Mouse (Mus musculus): ENCODE measurements around the gene Fndc3b. TPM values are rescaled to one million over a fixed set of nuclear protein-coding genes. Genes with fewer than 3 reads are reported as not detected.
"Not testable (repeated sequence)": the region's sequence is repeated elsewhere in the genome, so short reads cannot be mapped to it uniquely, and the experiment has no call there.

Gene Fndc3b
- polyA plus RNA-seq, 1 experiment from 2014 or later = 11.8 TPM

DNA sequence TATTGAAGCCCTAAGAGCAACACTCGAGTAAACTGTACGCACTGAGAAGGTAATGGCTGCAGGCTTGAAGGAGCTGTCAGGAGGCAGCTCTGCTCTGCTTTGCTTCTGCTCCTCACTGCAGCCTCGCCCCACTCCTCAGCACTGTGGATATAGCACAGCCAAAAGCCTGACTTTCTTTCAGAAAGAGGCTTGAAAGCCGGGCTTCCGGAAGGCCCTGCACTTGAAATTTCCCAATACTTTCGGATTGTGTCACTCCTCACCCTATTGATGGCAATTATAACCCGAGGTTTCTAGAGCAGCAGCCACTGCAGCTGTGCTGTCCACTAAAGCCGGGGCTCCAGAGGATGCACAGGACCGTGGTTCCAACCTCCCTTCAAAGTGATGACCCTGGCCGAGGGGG is 227.3 kb downstream of the Fndc3b start:
- H3K27ac ChIP-seq (replicated peaks) = no peak overlapping the region
- H3K27me3 ChIP-seq (ENCODE audit: control insufficient read depth, insufficient read depth, low read length) = no peaks in the 10 kb centered on the region
- no peaks in the 10 kb centered on the region for H3K4me1 ChIP-seq (replicated peaks; ENCODE audit: control insufficient read depth, insufficient read depth)
- H3K4me3 ChIP-seq (ENCODE audit: low read depth, low read length) = no peak overlapping the region
- 83% methylated on average over 10 of the region's 10 CpGs for WGBS
- no peak overlapping the region for H3K4me2 ChIP-seq (replicated peaks; ENCODE audit: low read depth)
- DNase-seq (ENCODE audit: low spot score) (no peak), ATAC-seq (ENCODE audit: low FRiP score, low TSS enrichment) (no peak)
- H3K9ac ChIP-seq (ENCODE audit: low read length) = no peak overlapping the region
- TF ChIP-seq CTCF (IDR thresholded peaks at IDR 0.05; ENCODE audit: low read depth) = no peak
- no peak for TF ChIP-seq EP300 (optimal IDR thresholded peaks at IDR 0.05)
- H3K9me3 ChIP-seq (ENCODE audit: control insufficient read depth, low read length) = no peaks in the 10 kb centered on the region
- H3K36me3 ChIP-seq (ENCODE audit: control insufficient read depth, insufficient read depth, low read length) = peaks cover 16% of the 10 kb centered on the region

DNA sequence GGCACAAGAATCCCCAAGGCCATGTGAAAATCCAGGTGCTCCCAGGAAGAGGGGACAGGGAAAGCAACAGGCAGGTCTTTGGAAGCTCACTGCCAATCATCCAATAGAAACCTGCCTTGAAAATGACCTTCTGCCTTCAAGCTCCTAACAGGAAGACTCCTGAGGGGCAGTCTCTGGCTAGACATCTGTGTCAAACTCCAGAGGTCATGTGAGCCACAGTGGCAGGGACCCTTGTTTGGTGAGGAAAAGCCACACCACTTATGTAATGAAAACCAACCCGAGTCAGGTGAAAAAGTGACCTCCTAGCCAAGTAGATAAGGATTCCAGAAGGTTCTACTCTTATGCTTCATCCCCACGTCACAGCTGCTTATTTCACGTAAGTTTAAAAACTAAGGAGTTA is 227.8 kb downstream of the Fndc3b start:
- Histone ChIP-seq H3K4me3 (ENCODE audit: low read depth, low read length) (no peak overlapping the region), H3K27me3 (ENCODE audit: control insufficient read depth, insufficient read depth, low read length) (no peaks in the 10 kb centered on the region), H3K9ac (ENCODE audit: low read length) (no peak overlapping the region), H3K4me2 (replicated peaks; ENCODE audit: low read depth) (no peak overlapping the region), H3K9me3 (ENCODE audit: control insufficient read depth, low read length) (no peaks in the 10 kb centered on the region), H3K36me3 (ENCODE audit: control insufficient read depth, insufficient read depth, low read length) (peaks cover 16% of the 10 kb centered on the region), H3K4me1 (replicated peaks; ENCODE audit: control insufficient read depth, insufficient read depth) (no peaks in the 10 kb centered on the region), H3K27ac (replicated peaks) (no peak overlapping the region)
- TF ChIP-seq CTCF (IDR thresholded peaks at IDR 0.05; ENCODE audit: low read depth) (no peak), EP300 (optimal IDR thresholded peaks at IDR 0.05) (no peak)
- ATAC-seq (ENCODE audit: low FRiP score, low TSS enrichment) = no peak
- DNase-seq (ENCODE audit: low spot score) = no peak
- WGBS = 82% methylated on average over 3 of the region's 3 CpGs

DNA sequence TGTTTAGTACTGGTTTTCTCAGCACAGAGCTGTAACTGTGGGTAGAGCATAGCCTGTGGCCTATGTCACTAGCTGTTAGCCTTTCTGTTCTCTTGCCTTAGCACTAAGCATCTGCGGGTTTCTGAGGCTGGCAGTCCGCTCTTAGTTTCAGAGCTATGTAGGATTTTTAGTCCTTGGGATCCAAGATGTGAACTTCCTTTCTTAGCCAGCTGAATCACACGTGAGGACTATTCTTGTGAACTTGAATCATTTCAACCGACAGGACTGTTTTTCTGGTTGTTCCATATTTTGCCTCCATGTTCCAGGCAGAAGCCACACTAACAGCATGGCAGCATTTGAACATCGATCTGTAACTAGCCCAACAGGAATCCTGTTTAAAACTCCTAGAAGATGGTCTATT is 229.4 kb downstream of the Fndc3b start:
- H3K4me1 ChIP-seq (replicated peaks; ENCODE audit: control insufficient read depth, insufficient read depth) = no peaks in the 10 kb centered on the region
- no peak overlapping the region for H3K4me2 ChIP-seq (replicated peaks; ENCODE audit: low read depth)
- TF ChIP-seq CTCF (IDR thresholded peaks at IDR 0.05; ENCODE audit: low read depth) = no peak
- no peak for TF ChIP-seq EP300 (optimal IDR thresholded peaks at IDR 0.05)
- H3K27ac ChIP-seq (replicated peaks) = no peak overlapping the region
- no peak for DNase-seq (ENCODE audit: low spot score)
- H3K27me3 ChIP-seq (ENCODE audit: control insufficient read depth, insufficient read depth, low read length) = no peaks in the 10 kb centered on the region
- no peak overlapping the region for H3K4me3 ChIP-seq (ENCODE audit: low read depth, low read length)
- no peaks in the 10 kb centered on the region for H3K9me3 ChIP-seq (ENCODE audit: control insufficient read depth, low read length)
- 90% methylated on average over 5 of the region's 5 CpGs for WGBS
- ATAC-seq (ENCODE audit: low FRiP score, low TSS enrichment) = no peak
- H3K9ac ChIP-seq (ENCODE audit: low read length) = no peak overlapping the region
- H3K36me3 ChIP-seq (ENCODE audit: control insufficient read depth, insufficient read depth, low read length) = peaks cover 9% of the 10 kb centered on the region

DNA sequence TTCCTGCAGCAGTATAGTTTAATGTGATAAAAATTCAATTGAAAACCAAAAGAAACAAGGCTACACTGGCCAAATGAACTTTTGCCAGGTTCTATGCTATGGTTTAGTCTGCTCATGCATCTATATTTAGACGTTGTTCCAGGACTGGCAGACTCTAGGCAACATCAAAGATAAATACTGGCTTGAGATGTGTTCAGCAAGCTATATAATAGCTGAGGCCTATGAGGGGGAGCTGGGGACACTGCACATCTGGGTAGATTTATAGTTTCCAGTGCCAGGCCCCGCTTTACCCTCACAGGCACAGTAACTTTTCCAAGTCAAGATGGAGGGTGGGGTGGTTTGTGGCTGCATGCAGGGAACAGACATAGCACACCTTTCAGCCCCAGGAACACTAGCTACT is 231.7 kb downstream of the Fndc3b start:
- TF ChIP-seq EP300 (optimal IDR thresholded peaks at IDR 0.05) = no peak
- no peak for TF ChIP-seq CTCF (IDR thresholded peaks at IDR 0.05; ENCODE audit: low read depth)
- Histone ChIP-seq H3K9ac (ENCODE audit: low read length) (no peak overlapping the region), H3K9me3 (ENCODE audit: control insufficient read depth, low read length) (no peaks in the 10 kb centered on the region), H3K4me2 (replicated peaks; ENCODE audit: low read depth) (no peak overlapping the region), H3K27ac (replicated peaks) (no peak overlapping the region), H3K36me3 (ENCODE audit: control insufficient read depth, insufficient read depth, low read length) (peaks cover 6% of the 10 kb centered on the region), H3K4me3 (ENCODE audit: low read depth, low read length) (no peak overlapping the region), H3K27me3 (ENCODE audit: control insufficient read depth, insufficient read depth, low read length) (no peaks in the 10 kb centered on the region), H3K4me1 (replicated peaks; ENCODE audit: control insufficient read depth, insufficient read depth) (no peaks in the 10 kb centered on the region)
- DNase-seq (ENCODE audit: low spot score) (no peak), ATAC-seq (ENCODE audit: low FRiP score, low TSS enrichment) (0 out of 2 replicates have a peak, but pooled peaks have one; percentile 33)
- WGBS = 52% methylated on average over 2 of the region's 2 CpGs

DNA sequence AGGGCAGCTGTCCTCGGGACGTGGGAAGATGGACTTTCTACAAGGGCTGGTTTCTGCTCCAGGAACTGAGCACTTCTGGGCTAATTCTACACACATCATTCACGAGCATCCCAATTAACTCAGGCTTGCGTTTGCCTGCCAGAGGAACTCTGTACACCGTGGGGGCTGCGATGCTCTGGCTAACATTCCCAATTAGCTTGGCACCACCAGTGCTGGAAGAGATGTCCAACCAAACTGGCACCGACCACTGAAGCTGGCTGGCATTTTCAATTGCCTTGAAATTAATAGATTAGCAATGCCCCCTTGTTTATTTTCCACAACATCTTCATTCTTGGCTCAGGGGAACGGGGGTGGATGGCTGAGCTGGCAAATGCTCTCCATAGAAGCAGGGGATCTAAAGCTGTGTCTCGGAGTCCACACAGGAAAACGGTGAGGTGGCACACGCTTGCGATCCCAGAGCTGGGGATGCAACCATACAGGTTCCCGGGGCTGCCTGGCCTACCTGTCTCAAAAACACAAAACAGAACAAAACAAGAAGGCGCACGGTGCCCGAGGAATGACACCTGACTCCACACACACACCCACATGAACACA is 232.4 kb downstream of the Fndc3b start:
- 77% methylated on average over 16 of the region's 16 CpGs for WGBS

DNA sequence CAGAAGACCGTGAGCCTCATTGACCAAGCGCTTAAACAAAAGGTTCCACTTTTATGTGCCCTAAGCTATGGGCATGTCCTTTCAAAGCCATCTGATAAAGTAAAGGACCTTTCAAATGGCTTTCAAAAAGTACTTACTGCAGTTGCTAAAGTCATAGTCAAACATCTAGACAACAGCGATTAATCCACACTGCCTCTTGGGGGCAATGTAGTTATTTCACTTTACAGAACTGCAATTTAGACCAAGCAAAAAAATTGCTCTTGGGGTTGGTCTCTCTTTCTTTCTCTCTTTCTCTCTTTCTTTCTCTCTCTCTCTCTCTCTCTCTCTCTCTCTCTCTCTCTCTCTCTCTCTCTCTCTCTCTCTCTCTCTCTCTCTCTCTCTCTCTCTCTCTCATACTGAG is 233.4 kb downstream of the Fndc3b start:
- 76% methylated on average over 3 of the region's 3 CpGs for WGBS
- peak; percentile 52 for TF ChIP-seq CTCF (IDR thresholded peaks at IDR 0.05; ENCODE audit: low read depth)

More for the DNA sequence above, 232.4 kb downstream of the Fndc3b start:
- ATAC-seq (ENCODE audit: low FRiP score, low TSS enrichment) (no peak), DNase-seq (ENCODE audit: low spot score) (no peak)
- Histone ChIP-seq H3K4me3 (ENCODE audit: low read depth, low read length) (no peak overlapping the region), H3K9me3 (ENCODE audit: control insufficient read depth, low read length) (no peaks in the 10 kb centered on the region), H3K9ac (ENCODE audit: low read length) (no peak overlapping the region), H3K27ac (replicated peaks) (no peak overlapping the region), H3K4me2 (replicated peaks; ENCODE audit: low read depth) (no peak overlapping the region), H3K27me3 (ENCODE audit: control insufficient read depth, insufficient read depth, low read length) (no peaks in the 10 kb centered on the region), H3K4me1 (replicated peaks; ENCODE audit: control insufficient read depth, insufficient read depth) (no peaks in the 10 kb centered on the region), H3K36me3 (ENCODE audit: control insufficient read depth, insufficient read depth, low read length) (peaks cover 12% of the 10 kb centered on the region)
- TF ChIP-seq CTCF (IDR thresholded peaks at IDR 0.05; ENCODE audit: low read depth) = no peak

More for the DNA sequence above, 233.4 kb downstream of the Fndc3b start:
- not testable (repeated sequence) for H3K4me2 ChIP-seq (replicated peaks; ENCODE audit: low read depth); H3K9ac ChIP-seq (ENCODE audit: low read length); DNase-seq (ENCODE audit: low spot score); H3K27ac ChIP-seq (replicated peaks); H3K9me3 ChIP-seq (ENCODE audit: control insufficient read depth, low read length); H3K27me3 ChIP-seq (ENCODE audit: control insufficient read depth, insufficient read depth, low read length); H3K4me1 ChIP-seq (replicated peaks; ENCODE audit: control insufficient read depth, insufficient read depth); H3K4me3 ChIP-seq (ENCODE audit: low read depth, low read length); ATAC-seq (ENCODE audit: low FRiP score, low TSS enrichment)
- peaks cover 13% of the 10 kb centered on the region for H3K36me3 ChIP-seq (ENCODE audit: control insufficient read depth, insufficient read depth, low read length)
